Mouse (Mus musculus): ENCODE data around the gene Ebf1. TPM values are rescaled to one million over a fixed set of nuclear protein-coding genes. Genes with fewer than 3 reads are reported as not detected.

Gene Ebf1
- total RNA-seq, 1 experiment from 2014 or later: 18.3 TPM

DNA sequence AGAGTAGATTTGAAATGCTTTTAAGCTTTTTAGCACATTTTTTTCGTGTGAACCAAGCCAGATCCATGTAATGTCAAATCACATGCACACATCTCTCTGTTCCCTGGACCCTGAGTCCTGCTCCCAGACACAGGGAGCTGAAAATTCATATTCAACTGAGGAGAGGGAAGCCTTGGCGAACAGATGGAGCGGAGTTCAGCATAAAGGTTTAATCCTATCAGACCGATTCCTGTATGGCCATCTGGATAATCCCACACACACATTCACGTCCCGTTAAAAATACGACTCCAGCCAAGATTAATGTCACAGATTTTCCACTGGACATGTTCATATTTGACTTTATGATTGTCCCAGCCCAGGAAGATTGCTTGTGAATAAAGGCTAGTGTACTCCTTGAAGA is 282.8 kb downstream of the Ebf1 start:
- no peak for DNase-seq

DNA sequence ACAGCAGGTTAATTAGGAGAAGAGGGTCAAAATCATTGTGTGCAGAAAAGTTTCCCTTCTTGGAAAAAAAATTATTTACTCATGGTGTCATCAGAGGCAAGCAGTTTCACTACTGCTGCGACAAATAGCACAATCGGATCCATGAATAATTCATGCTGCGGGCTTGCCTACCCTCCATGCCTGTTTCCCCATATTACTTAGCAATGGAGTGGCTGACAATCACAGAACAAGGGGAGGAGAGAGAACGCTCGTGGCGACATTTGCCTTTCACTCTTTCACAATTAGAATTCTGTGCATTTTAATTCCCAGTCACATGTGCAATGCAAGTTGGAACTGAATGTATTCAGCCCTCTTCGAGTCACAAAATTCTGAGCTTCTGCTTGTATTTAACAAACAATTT is 283.4 kb downstream of the Ebf1 start:
- no peak for DNase-seq

DNA sequence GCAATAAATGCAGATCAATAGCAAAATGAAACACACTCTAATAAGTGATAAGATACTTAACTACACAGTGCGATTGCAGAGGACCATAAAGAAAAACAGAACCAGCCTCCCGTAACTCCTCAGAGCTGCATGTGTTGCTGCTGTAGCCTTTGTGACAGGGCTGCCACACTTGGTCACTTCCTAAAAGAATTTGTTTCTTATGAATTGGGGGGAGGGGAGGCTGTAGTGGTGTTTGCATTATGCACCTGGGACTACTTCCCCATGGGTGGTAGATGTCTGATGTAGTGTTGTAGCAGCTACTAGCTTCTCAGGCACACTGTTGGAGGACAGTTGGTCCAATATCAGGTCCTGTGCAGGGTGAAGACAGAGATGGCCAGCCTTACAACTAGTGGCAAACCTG is 284.6 kb downstream of the Ebf1 start:
- no peak for DNase-seq

DNA sequence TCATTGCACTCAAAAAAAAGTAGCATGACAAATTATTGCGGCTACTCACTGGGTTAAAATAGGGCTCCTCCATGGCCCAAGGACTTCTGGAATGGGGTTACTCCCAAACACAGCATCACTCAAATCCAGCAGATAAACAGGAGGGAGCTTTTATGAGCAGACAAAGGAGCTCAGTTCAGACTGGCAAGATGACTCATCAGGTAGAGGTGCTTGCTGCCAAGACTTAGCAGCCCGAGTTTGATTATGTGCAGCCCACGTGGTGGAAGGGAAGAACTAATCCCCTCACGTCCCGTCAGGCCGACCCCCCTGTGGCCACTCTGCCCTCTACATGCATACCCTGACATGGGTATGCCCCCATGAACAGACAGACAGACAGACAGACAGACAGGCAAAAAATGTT is 285.0 kb downstream of the Ebf1 start:
- DNase-seq: no peak

DNA sequence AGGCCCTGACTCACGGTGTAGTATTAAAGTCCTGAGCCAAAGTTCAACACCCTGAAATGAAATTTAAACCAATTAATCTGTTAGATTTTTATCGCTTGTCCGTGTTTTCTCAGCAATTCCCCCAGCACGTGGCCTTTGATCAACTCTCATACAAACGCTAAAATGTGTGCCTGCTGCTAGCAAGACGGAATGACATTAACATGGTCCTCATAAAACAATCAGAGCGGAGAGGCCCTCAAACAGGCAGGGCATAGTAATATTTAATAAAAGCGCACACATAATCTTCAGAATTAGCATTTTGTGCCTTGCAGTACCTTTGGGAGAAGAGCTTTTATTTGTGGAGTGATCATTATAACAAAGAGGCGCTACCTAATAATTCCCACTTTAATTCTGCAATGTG is 287.0 kb downstream of the Ebf1 start:
- DNase-seq: no peak

DNA sequence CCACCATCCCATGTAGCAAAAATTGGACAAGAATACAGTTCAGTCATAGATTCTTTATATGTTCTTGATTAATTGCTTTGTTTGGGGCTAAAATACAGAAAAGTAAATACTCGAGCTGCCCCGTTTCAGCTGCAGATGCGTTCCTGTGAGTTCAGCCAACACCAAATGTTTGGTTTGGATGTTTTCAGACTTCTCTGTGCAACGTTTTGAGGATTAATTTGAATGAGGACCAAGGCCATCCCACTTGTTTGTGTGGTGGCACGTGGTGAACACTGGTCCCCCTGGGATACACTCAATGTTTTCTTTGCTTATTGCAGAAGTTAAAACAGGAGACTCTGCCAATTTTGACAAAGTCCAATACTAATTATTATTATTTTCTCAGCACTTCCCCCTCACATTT is 289.3 kb downstream of the Ebf1 start:
- DNase-seq: no peak

DNA sequence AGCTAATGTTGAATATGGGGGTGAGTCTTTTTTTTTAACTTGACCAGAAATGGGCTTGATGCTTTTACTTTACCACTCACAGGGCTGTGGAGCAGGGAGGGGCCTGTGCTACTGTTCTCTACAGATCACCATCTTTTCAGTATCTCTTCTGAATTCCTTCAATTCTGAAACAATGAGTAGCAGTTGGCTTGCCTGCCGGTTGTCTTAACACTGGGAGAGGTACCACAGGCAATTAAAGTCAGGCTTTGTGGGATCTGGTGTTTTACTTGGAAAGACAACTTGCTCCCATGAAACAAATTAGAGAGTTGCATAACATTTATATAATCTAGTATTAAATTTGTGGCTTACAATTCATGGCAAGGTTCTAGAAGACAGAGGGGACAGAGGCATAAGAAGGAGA is 294.6 kb downstream of the Ebf1 start:
- DNase-seq: no peak

DNA sequence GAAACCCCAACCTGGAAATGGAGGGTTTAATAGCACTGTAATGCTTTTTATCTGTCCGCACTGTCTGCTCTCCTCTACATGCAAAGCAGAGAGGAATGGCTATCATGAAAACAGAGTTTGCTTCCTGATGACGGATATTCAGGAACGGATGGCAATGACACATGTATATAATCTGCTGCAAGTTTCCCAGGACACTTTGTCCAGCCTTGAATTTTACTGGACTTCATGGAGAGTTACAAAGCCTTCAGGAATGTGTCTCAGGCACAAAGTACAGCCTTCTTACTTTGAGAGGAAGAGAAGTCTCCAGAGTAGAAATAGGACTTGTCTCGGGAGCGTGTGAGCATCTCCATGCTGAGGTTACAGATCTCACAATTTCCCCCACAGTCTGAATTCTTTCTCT is 296.7 kb downstream of the Ebf1 start:
- DNase-seq: no peak

DNA sequence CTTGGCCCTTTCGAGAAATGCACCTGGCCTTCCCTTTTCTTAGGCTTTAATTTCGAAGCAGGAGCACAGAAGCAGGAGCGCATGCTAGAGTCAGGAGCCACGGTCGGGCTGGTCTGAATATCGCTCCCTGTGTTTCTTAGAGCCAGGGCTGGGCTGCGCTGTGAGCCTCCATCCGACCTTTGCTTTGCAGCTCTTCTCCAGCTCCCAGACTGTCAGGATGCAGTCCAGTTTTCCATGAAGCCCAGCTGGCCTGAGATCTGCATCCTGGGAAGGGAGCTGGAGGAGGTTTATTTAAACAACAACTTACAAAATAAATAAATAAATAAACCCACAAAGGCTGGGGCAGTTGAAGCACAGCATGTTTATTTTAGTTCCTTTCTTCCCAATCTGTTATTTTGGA is 299.9 kb downstream of the Ebf1 start:
- no peak for DNase-seq

DNA sequence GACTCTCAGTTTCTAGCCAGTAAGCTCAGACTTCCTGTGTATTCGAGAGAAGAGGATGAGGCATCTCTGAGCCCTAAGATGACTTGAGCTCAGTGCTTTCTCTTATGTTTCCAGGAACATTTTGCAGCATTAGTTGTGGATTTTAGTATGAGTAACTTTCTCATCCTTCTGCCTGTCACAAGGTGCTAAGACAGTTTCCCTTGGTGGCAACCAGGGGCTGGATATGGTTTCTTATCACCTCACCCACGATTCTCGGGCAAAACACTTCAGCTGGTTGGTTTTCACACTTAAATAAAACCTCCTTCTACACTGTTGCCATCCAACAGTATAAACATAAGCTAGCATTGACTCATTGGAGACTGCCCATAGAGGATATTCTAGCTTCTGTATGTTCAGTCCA is 306.0 kb downstream of the Ebf1 start:
- no peak for DNase-seq

DNA sequence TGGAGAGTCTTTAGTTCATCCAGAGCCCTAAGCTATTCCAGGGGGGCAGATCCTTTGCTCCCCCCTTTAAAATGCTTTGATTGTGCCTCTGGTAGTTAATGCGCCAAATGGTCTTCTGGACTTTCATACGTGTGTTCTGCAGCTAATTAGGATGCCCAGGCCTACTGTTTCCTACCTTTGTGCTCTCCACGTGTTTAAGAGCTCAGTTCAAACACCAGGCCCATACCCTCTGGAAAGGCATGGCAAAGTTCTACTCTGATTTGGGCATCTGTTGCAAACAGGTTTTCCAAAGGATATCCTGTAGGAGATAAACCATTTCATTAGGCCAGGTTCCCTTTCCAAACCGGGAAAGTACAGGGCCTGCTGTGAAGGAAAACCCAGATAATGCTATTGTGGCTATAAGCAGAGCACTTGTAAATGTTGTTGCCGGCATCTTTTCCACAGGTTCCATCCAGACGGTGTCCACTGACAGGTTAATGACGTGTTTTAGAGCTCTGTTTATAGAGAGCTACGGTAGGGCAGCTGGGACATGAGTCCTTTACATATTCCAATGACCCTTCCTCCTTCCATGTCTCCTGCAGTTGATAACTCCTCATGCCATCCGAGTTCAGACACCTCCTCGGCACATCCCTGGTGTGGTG is 306.9 kb downstream of the Ebf1 start:
- no peak for DNase-seq

DNA sequence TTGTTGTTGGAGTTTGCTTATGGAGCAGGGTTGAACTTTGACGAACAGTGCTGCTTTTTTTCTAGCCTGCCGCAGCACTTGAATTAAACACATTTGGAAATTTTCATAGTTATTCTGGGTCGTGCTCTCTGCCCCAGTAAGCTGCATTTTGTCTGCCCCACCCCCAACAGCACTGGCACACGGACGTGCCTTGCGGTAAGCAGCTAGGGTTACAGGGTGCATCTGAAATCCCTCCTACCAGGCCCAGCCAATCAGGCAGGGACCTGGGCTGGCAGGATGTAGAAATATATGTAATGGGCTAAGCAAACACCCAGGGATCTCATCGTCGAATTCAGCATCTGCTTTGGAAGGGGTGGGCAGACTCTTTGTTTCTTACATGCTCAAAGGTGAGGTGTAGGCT is 307.8 kb downstream of the Ebf1 start:
- DNase-seq: peak; percentile 29

DNA sequence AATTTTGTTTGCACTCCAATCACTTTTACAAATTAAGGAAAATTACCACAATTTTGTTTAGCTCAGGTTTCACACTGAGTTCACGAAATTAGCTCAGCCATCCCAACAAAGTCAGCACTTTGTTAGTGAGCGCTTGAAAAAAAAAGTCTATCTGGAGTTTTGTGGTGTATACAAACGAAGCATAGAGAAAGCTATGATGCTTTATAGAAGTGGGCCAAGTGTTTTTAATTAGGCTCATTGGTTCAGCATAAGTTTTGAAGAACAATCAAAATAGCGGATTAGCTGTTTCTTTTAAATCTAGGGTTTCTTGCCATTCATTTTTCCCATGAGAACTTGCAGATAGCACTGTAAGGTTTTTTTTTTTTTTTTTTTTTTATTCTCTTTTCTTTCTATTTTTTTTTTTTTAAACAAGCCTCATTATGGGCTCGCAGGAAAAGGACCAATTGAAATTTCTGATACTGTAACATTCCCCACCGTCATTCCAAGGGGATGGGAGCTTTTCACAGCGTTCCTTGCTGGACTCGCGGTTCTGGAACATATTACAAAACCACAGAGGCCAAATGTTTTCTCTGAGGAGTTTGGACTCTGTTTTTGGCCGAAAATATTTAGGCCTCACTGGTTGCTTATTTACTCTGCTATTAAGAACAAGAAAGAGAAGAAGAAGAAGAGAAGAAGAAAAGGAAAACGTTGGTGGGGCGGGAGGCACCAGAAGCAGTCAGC is 308.8 kb downstream of the Ebf1 start:
- no peak for DNase-seq

DNA sequence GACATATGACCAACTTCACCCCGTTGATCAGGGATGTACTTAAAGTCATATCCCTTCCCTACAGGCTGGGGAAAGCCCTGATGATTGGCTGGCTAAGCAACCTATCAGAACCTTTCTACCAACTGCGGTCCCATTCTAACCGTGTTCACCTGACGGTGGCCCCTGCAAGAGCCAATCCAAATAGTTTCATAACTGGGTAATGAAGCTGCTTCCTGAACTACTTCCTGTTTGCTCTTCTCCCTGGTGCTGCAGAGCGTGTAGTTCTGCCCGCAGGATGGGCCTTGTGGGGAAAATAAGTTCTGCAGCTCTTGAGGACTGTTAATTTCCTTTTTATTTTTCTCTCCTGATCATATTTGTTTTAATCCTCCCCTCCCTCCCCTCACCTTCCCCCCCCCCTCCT is 311.3 kb downstream of the Ebf1 start:
- DNase-seq: no peak

DNA sequence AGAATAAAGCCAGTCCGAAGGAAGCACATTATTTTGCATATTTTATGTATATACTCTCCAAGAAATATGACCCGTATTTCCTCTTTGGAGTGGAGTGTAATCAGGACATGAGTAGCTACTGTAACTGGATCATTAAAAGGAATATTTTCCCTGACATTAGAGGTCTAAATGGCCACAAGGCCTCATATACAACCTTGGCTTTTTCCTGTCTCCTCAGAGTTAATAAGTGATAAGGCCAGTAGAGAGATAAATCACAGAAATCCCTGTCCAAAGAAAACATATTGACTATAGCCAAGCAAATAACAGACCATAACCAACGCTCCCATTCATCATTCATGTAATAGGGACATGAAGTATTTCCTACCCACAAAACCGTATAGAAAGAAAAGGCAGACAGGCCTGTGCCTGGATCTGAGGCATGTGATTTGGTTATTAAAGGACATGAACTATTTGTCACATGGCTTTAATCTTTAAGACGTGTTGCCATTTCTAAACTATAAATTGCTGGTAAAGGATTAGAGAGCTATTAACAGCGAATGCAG is 315.9 kb downstream of the Ebf1 start:
- DNase-seq: no peak

DNA sequence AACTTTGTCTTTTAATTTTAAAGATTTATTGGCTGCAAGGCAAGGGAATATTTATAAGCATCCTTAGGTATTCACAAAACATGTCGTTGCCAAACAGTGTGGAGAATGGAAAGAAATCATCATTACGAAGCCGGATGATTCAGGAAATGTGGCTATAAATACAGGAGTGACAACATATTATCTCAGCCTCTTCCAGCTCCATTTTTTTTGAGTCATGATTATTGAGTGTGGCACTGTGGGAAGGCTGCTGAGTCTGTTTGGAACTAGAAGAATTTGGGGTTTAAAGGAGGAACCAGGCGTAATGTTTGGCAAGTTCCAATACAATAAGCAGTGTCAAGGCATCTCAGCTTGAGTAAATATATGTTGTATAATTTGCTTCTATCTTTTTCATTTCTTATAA is 326.7 kb downstream of the Ebf1 start:
- no peak for DNase-seq

DNA sequence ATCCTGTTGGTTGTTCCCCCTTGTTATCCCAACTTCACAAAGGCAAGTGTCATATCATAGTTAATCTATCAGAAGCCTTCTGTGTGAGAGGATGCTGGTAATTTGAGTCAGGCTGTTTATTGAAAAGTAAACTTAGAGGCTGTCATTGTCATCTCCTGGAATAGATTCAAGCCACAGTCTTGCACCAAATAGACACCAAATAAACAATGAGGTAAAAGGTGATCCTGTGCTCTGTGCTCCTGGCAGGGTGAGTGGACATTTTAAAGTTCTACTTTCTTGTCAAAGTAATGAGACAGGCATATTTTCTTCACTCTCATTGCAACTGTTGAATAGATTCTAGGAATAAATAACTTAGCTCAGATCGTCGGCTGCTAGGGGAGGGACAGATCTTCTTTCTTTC is 327.3 kb downstream of the Ebf1 start:
- DNase-seq: no peak

DNA sequence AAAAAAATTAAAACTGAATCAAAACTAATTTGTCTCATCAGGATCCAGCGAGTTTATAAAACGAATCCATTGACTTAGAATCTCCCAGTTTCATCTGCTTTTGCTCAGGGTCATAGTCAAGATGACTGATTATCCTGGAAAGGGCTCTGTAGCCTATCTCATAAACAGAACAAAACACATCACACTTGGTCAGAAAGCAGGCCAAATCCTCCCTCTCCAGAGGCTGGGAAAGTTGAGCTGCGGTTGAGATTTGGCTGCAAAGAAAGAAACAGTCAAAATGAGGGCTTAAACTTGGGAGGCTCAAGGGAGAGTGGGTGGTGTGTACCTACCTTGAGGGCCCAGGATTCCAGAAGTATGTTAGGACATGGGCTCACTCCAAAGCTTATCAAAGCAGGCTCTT is 329.5 kb downstream of the Ebf1 start:
- no peak for DNase-seq

DNA sequence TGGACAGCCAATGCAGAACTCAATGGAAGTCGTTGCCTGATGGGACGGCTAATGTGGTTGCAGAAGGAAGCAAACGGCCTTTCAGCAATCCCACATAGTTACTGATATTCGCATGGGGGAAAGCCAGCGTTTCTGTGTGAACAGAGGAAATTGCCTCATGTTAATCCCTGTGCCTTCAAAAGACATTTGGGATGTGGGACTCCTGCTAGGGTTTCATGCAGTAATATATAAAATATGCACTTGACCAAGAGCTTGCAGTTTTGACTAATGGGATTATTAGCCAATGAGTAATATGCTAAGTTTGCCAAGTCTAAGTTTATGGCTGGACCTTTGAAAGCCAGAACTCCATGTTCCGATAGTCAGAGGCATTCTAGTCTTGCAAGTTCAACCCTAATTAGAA is 331.4 kb downstream of the Ebf1 start:
- DNase-seq: no peak

DNA sequence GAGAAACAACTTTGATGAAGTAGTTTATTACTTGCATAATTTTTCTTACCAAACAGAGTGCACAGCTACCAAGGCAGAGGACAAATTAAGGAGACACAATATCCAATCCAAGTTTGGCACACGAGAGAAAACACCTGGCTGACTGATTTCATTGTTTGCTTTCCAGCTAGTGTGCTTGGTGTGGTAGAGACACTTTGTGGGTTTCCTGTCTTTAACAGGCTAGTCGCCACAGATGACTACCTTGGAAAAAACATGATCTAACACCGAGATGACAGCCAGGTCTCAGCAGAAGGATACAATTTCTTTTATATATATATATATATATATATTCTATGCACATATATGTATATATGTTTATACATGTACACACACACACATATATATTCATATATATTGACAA is 332.0 kb downstream of the Ebf1 start:
- DNase-seq: no peak

DNA sequence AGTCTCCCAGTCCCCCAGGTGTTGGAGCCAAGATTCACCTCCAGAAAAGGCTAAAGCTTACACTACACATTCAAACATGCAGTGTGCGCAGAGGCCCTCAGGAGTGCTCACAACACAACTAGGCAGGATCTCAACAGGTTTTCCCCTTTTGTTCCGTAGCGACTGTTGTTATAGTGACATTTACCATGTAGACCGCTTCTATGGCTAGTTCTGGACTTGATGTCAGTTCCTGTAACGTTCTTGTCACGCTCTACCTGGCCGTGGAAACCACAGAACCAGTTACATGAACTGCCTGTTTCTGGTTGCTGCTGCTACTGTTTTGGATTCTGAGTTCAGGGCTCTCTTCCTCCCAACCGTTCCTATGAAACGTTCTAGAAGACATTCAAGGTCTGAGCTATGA is 333.2 kb downstream of the Ebf1 start:
- DNase-seq: no peak

DNA sequence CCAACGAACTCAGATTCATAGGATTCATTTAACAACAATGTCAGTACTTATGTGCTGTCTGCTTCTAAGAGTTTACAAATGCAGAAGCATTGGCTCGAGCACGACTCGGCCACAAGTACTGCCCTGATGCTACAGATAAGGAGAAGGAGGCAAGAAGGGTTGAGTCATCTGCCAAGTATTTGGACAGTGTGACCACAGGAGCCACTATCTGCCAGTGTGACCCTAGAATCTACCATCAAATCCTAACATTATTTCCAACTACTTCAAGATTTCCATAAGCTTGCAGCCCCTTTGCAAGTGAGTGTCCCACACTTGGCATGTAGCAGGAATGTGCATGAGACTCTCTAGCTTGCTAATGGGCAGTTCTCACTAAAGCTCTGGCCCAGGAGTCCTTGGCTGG is 334.4 kb downstream of the Ebf1 start:
- DNase-seq: no peak

DNA sequence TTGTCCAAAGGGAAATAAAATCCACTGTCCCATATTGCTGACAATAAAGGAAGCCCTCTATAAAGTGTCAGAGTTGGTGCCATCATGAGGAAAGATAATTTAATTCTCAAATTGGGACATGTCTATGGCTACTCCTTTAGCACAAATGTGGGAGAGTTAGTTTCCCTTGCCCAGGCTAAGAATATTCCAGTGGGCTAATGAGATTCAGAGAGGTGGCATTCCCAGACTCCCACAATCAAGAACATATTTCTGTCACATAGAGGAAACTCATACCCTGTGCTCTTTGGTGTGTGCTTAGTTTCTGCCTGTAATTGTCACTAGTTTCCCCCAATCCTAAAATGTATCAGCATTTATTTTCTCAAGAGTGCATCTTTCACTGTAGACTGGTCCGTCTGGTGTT is 336.2 kb downstream of the Ebf1 start:
- no peak for DNase-seq

DNA sequence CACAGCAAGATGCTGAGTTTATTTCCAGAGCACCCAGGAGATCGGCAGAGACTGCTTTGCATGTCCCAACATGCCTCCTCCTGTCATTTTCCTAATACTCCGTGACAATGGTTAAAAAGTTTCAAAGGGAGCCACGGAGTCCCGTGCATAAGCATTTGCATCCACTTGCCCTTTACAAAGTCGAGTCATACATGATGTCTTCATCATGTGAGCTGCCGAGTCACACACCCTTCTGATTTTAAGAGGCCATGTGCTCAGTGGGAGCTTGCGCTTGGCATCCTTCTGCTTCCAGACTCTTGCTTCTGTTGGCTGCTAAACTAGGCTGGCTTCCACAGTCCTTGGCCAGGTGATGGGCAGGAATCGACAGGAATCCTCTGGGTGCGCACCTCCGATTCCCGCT is 336.7 kb downstream of the Ebf1 start:
- no peak for DNase-seq

Measured in adrenal gland, postnatal 25 days (tissue).